Mouse (Mus musculus) heart, embryonic 15.5 days (tissue): ENCODE measurements around the gene Cops4. TPM values are rescaled to one million over a fixed set of nuclear protein-coding genes. Genes with fewer than 3 reads are reported as not detected.

Experiments
- ATAC-seq: fragments of 200-750 bp; cut with Nextera tagmentation; replicated peaks from 2 replicates; pipeline ENCODE4 v1.8.0; 2017; ENCODE audit warnings: low read depth, moderate TSS enrichment; ENCODE audit not compliant: insufficient number of reproducible peaks, insufficient read depth, low FRiP score
- H3K27ac ChIP-seq: fragments of 300-500 bp; sonication (generic); 2 replicates; pipeline ENCODE4 v1.5.1; 2015; ENCODE audit warnings: mild to moderate bottlenecking, inconsistent platforms
- H3K27me3 ChIP-seq: fragments of 300-500 bp; sonication (generic); 2 replicates; pipeline ENCODE4 v1.6.1; 2015; ENCODE audit warnings: inconsistent platforms
- H3K36me3 ChIP-seq: fragments of 300-500 bp; sonication (generic); 2 replicates; pipeline ENCODE4 v1.6.1; 2015; ENCODE audit warnings: mild to moderate bottlenecking, inconsistent platforms
- H3K4me1 ChIP-seq: fragments of 300-500 bp; sonication (generic); replicated peaks from 2 replicates; pipeline ENCODE4 v1.6.1; 2015; ENCODE audit warnings: inconsistent platforms
- H3K4me2 ChIP-seq: fragments of 300-500 bp; sonication (generic); 2 replicates; pipeline ENCODE4 v1.6.1; 2015; ENCODE audit warnings: inconsistent platforms, mild to moderate bottlenecking, moderate library complexity
- H3K4me3 ChIP-seq: fragments of 300-500 bp; sonication (generic); 2 replicates; pipeline ENCODE4 v1.5.1; 2015; ENCODE audit warnings: mild to moderate bottlenecking, inconsistent platforms
- H3K9ac ChIP-seq: fragments of 300-500 bp; sonication (generic); 2 replicates; pipeline ENCODE4 v1.6.1; 2015; ENCODE audit warnings: mild to moderate bottlenecking, inconsistent platforms
- H3K9me3 ChIP-seq: fragments of 300-500 bp; sonication (generic); replicated peaks from 2 replicates; pipeline ENCODE4 v1.6.1; 2016; ENCODE audit warnings: inconsistent platforms
- WGBS: fragments of 180-500 bp; shearing (Covaris S2); methylation state at CpG from one replicate; pipeline ENCODE4 v1.1.7; 2015; ENCODE audit warnings: mixed read lengths; 5-methylcytosine and 5-hydroxymethylcytosine counted together
- polyA plus RNA-seq: library from polyadenylated mRNA; unstranded; fragments of >200 nt; fragmentation: Nextera tagmentation; extraction: Ambion mirVana; gene quantifications from 2 replicates; pipeline ENCODE4 v1.2.1, GENCODE M21; 2015

Cops4 gene
- polyA plus RNA-seq, 1 experiment from 2014 or later, result 137 TPM

GRCm38 (mm10) chr5:100546294-100547080, 28.4 kb downstream of the Cops4 start:
- Histone ChIP-seq H3K36me3 (peaks cover 61% of the 10 kb centered on the region), H3K27me3 (no peaks in the 10 kb centered on the region), H3K27ac (no peak overlapping the region), H3K9me3 (no peaks in the 10 kb centered on the region), H3K9ac (no peak overlapping the region), H3K4me3 (no peak overlapping the region), H3K4me2 (no peak overlapping the region), H3K4me1 (no peaks in the 10 kb centered on the region)
- WGBS, result 85% methylated on average over 6 of the region's 6 CpGs
- ATAC-seq, result no peak

- H3K4me2 ChIP-seq, result no peak overlapping the region
- ATAC-seq, result no peak
- no peak overlapping the region for H3K4me3 ChIP-seq
- H3K27me3 ChIP-seq, result no peaks in the 10 kb centered on the region
- H3K4me1 ChIP-seq, result no peaks in the 10 kb centered on the region
- H3K9me3 ChIP-seq, result no peaks in the 10 kb centered on the region
- 87% methylated on average over 2 of the region's 2 CpGs for WGBS
- no peak overlapping the region for H3K9ac ChIP-seq
- H3K36me3 ChIP-seq, result peaks cover 46% of the 10 kb centered on the region
- H3K27ac ChIP-seq, result no peak overlapping the region
These were observed 30.1 kb downstream of the Cops4 start for GRCm38 (mm10) chr5:100548236-100548635.

- no peak for ATAC-seq
- H3K4me1 ChIP-seq, result no peaks in the 10 kb centered on the region
- H3K27ac ChIP-seq, result no peak overlapping the region
- WGBS, result 95% methylated on average over 4 of the region's 4 CpGs
- H3K9me3 ChIP-seq, result no peaks in the 10 kb centered on the region
- H3K9ac ChIP-seq, result no peak overlapping the region
- H3K4me2 ChIP-seq, result no peak overlapping the region
- peaks cover 38% of the 10 kb centered on the region for H3K36me3 ChIP-seq
- H3K4me3 ChIP-seq, result no peak overlapping the region
- H3K27me3 ChIP-seq, result no peaks in the 10 kb centered on the region
These were observed 31.2 kb downstream of the Cops4 start for GRCm38 (mm10) chr5:100549311-100549710.

- no peak overlapping the region for H3K4me2 ChIP-seq
- 86% methylated on average over 1 of the region's 1 CpGs for WGBS
- no peak overlapping the region for H3K4me3 ChIP-seq
- H3K27me3 ChIP-seq, result no peaks in the 10 kb centered on the region
- ATAC-seq, result no peak
- no peaks in the 10 kb centered on the region for H3K9me3 ChIP-seq
- H3K36me3 ChIP-seq, result peaks cover 31% of the 10 kb centered on the region
- H3K4me1 ChIP-seq, result no peaks in the 10 kb centered on the region
- no peak overlapping the region for H3K9ac ChIP-seq
- no peak overlapping the region for H3K27ac ChIP-seq
These were observed 32.0 kb downstream of the Cops4 start for GRCm38 (mm10) chr5:100550151-100550550.

- Histone ChIP-seq H3K4me3 (no peak overlapping the region), H3K4me2 (no peak overlapping the region), H3K4me1 (no peaks in the 10 kb centered on the region), H3K9me3 (no peaks in the 10 kb centered on the region), H3K27me3 (no peaks in the 10 kb centered on the region), H3K36me3 (peaks cover 19% of the 10 kb centered on the region), H3K9ac (no peak overlapping the region), H3K27ac (no peak overlapping the region)
- no peak for ATAC-seq
- 62% methylated on average over 2 of the region's 2 CpGs for WGBS
These were observed 33.8 kb downstream of the Cops4 start for GRCm38 (mm10) chr5:100551952-100552351.

- no peaks in the 10 kb centered on the region for H3K27me3 ChIP-seq
- H3K4me1 ChIP-seq, result no peaks in the 10 kb centered on the region
- no peak overlapping the region for H3K9ac ChIP-seq
- H3K27ac ChIP-seq, result no peak overlapping the region
- H3K36me3 ChIP-seq, result peaks cover 7% of the 10 kb centered on the region; the same call in 1 of the 2 replicates
- no peak for ATAC-seq
- no peak overlapping the region for H3K4me2 ChIP-seq
- H3K4me3 ChIP-seq, result no peak overlapping the region
- 50% methylated on average over 8 of the region's 8 CpGs for whole genome bisulfite sequencing
- H3K9me3 ChIP-seq, result no peaks in the 10 kb centered on the region
These were observed 35.3 kb downstream of the Cops4 start for GRCm38 (mm10) chr5:100553426-100553825.

GRCm38 (mm10) chr5:100557019-100557418, 38.9 kb downstream of the Cops4 start:
- 85% methylated on average over 14 of the region's 14 CpGs for WGBS
- no peak for ATAC-seq
- H3K36me3 ChIP-seq, result no peaks in the 10 kb centered on the region
- no peaks in the 10 kb centered on the region for H3K4me1 ChIP-seq
- H3K9ac ChIP-seq, result no peak overlapping the region
- no peak overlapping the region for H3K4me2 ChIP-seq
- no peak overlapping the region for H3K4me3 ChIP-seq
- H3K27me3 ChIP-seq, result no peaks in the 10 kb centered on the region
- H3K9me3 ChIP-seq, result no peaks in the 10 kb centered on the region
- H3K27ac ChIP-seq, result no peak overlapping the region

- Histone ChIP-seq H3K4me3 (no peak overlapping the region), H3K36me3 (no peaks in the 10 kb centered on the region), H3K9me3 (no peaks in the 10 kb centered on the region), H3K27me3 (no peaks in the 10 kb centered on the region), H3K4me2 (no peak overlapping the region), H3K27ac (no peak overlapping the region), H3K4me1 (no peaks in the 10 kb centered on the region), H3K9ac (no peak overlapping the region)
- ATAC-seq, result no peak
- 52% methylated on average over 9 of the region's 9 CpGs for WGBS
These were observed 39.4 kb downstream of the Cops4 start for GRCm38 (mm10) chr5:100557537-100557936.

- no peak overlapping the region for H3K9ac ChIP-seq
These were observed 40.7 kb downstream of the Cops4 start for GRCm38 (mm10) chr5:100558783-100559182.

GRCm38 (mm10) chr5:100559357-100559756, 41.2 kb downstream of the Cops4 start:
- Histone ChIP-seq H3K4me3 (no peak overlapping the region), H3K9ac (no peak overlapping the region), H3K4me1 (no peaks in the 10 kb centered on the region), H3K9me3 (no peaks in the 10 kb centered on the region), H3K27me3 (no peaks in the 10 kb centered on the region), H3K27ac (no peak overlapping the region), H3K4me2 (no peak overlapping the region), H3K36me3 (no peaks in the 10 kb centered on the region)
- no peak for ATAC-seq
- 90% methylated on average over 7 of the region's 7 CpGs for WGBS

More at GRCm38 (mm10) chr5:100558783-100559182, 40.7 kb downstream of the Cops4 start:
- WGBS, result 83% methylated on average over 3 of the region's 3 CpGs
- H3K4me2 ChIP-seq, result no peak overlapping the region
- H3K4me1 ChIP-seq, result no peaks in the 10 kb centered on the region
- H3K36me3 ChIP-seq, result no peaks in the 10 kb centered on the region
- no peak overlapping the region for H3K27ac ChIP-seq
- ATAC-seq, result no peak
- H3K27me3 ChIP-seq, result no peaks in the 10 kb centered on the region
- no peak overlapping the region for H3K4me3 ChIP-seq
- H3K9me3 ChIP-seq, result no peaks in the 10 kb centered on the region

- Histone ChIP-seq H3K9me3 (no peaks in the 10 kb centered on the region), H3K4me1 (no peaks in the 10 kb centered on the region), H3K4me3 (no peak overlapping the region), H3K27me3 (no peaks in the 10 kb centered on the region; the same call in 1 of the 2 replicates), H3K4me2 (no peak overlapping the region), H3K9ac (no peak overlapping the region), H3K36me3 (no peaks in the 10 kb centered on the region), H3K27ac (no peak overlapping the region)
- WGBS, result 82% methylated on average over 9 of the region's 9 CpGs
- ATAC-seq, result no peak
These were observed 44.6 kb downstream of the Cops4 start for GRCm38 (mm10) chr5:100562702-100563101.

- H3K9me3 ChIP-seq, result no peaks in the 10 kb centered on the region
- H3K4me1 ChIP-seq, result peaks cover 8% of the 10 kb centered on the region; the same call in 1 of the 2 replicates
- 70% methylated on average over 2 of the region's 2 CpGs for WGBS
- H3K27ac ChIP-seq, result no peak overlapping the region
- no peaks in the 10 kb centered on the region for H3K36me3 ChIP-seq
- H3K9ac ChIP-seq, result no peak overlapping the region
- no peaks in the 10 kb centered on the region; the same call in 1 of the 2 replicates for H3K27me3 ChIP-seq
- no peak for ATAC-seq
- H3K4me2 ChIP-seq, result no peak overlapping the region
- H3K4me3 ChIP-seq, result no peak overlapping the region
These were observed 48.7 kb downstream of the Cops4 start for GRCm38 (mm10) chr5:100566798-100567197.
